Mouse (Mus musculus): ENCODE measurements around the gene Baiap2l1. TPM values are rescaled to one million over a fixed set of nuclear protein-coding genes. Genes with fewer than 3 reads are reported as not detected.
A peak's percentile ranks its signal among the peaks of the same experiment; 100 is the strongest.

Gene Baiap2l1
- total RNA-seq, 2 experiments from 2014 or later = 0.85 to 0.88 TPM

- DNase-seq = peak; percentile 93 to 95
These were observed 134.4 kb downstream of the Baiap2l1 start, which contains the start of gene Tecpr1 for GRCm38 (mm10) chr5:144223503-144223862. Tecpr1 (minus strand) TSS chr5:144223615.

DNA sequence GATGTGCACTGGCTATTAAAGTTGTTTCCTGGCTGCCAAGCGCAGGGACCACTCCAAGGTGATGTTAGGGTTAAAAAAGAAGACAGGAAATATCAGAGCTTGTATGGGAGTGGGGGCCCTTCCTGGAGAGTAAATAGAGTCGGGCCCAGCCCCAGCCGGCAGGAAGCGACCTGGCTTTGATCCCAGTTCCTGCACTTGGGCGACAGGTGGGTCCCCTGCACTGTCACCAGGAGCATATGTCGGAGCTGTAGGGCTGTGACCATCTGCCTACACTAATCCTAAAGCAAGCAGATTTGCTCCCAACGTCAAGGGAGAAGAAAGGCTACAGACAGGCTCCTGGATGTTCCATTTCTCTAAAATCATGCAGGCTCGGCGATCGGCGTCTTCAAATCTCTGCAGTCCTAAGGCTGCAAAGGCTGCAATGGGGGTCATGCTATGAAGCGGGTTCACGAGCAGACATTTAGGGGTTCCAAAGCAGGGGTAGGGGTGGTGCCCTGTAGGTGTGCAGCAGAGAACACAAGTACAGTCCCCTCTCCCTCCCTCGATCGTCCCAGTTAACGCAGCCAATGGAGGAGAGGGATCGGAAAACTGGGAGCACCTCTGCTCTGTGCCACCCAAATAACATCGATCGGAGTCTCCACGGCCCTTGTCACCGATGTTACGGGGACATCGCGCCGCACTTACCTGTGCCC lies 135.0 kb downstream of the Baiap2l1 start:
- peak in 1 of 2 experiments; percentile 23 for DNase-seq

DNA sequence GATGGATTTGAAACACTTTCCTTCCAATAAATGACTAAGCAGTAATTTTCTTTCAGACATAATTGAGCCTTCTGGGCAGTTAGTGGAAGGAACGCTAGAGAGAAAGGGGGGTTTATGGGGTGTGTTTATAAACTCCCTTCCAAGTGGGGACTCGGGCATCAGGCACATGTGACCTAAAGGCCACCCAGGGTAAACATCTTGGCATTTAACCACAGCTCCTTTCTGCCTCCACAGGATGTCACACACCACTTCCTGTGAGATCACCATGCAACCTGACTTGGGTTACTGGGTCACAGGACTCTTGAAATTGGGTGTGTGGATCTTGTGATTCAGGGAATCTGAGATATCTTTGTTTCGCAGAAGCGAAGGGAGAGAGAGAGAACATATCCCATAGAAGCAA lies 136.6 kb downstream of the Baiap2l1 start:
- DNase-seq = no peak

DNA sequence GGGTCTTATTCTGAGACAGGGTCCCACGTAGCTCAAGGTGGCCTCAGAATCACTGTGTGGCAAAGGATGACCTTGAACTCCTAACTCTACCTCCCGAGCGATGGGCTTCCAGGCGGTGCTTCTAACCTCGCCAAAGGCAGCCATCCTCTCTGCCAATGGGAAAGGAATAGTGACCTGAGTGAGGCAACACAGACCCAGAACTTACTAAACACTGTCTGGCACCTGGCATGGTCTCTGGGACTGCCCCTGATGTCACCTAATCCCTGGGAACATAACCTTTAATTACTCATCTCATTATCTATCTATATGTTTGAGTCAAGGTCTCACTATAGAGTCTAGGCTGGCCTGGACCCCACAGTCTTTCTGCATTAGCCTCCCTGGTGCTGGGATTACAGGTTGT lies 138.0 kb downstream of the Baiap2l1 start:
- no peak for DNase-seq

- DNase-seq = no peak
These were observed 138.6 kb downstream of the Baiap2l1 start for GRCm38 (mm10) chr5:144219306-144219705.

DNA sequence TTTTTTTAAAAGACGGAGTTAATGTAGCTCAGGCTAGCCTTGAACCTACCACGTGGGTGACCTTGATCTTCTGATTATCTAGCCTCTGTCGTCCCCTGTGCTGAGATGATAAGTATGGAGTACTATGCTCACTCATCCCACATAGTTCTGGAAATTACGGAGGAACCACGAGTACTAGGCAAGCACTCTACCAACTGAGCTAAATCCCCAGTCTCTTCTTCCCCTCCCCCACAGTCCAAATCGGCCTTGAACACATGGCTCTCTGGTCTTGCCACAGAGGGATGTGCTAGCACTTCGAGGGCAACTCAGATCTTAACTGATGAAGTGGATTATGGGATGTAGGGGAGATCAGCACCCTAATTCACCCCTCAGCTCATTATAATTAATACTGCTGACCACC lies 139.9 kb downstream of the Baiap2l1 start:
- no peak for DNase-seq

- DNase-seq = no peak
These were observed 141.9 kb downstream of the Baiap2l1 start for GRCm38 (mm10) chr5:144215992-144216391.

Other genes with a start within 250 kb of the Baiap2l1 start
- gene Bhlha15, start 167.8 kb downstream of the Baiap2l1 start, total RNA-seq (2021) = under 1 TPM; 0.13 to 0.25 TPM
- 100 to 1,000 TPM; 106 TPM for gene Tecpr1, start 134.5 kb downstream of the Baiap2l1 start, total RNA-seq (2021)
- gene Bri3, start 113.7 kb downstream of the Baiap2l1 start, total RNA-seq (2021) = 10 to 100 TPM; 61.9 to 63.7 TPM
- 10 to 100 TPM; 44.0 to 52.2 TPM for gene Nptx2, start 187.8 kb upstream of the Baiap2l1 start, total RNA-seq (2021)